Mouse (Mus musculus): Measurements from ENCODE around the gene March5.
"Not testable (repeated sequence)": the region's sequence is repeated elsewhere in the genome, so short reads cannot be mapped to it uniquely, and the experiment has no call there.

Gene March5

GRCm38 (mm10) chr19:37208986-37209385 lies 1.6 kb downstream of the March5 start:
- no peak for DNase-seq (ENCODE audit: low spot score)

- DNase-seq (ENCODE audit: low spot score): no peak
Observed at GRCm38 (mm10) chr19:37209467-37210128, 2.3 kb downstream of the March5 start.

DNA sequence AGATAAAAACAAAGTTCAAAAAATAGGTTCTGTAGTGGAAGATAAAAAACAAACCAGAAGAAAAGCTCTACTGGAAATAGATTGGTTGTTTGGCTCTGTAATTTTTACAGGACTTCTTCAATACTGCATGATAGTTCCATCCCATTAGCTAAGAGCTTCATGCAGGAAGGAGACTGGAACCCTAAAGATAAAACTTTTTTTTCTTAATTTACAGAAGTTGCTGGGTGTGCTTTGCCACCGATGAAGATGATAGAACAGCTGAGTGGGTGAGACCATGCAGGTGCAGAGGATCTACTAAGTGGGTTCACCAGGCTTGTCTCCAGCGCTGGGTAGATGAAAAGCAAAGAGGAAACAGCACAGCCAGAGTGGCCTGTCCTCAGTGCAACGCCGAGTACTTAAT lies 3.1 kb downstream of the March5 start:
- no peak for DNase-seq (ENCODE audit: low spot score)

DNA sequence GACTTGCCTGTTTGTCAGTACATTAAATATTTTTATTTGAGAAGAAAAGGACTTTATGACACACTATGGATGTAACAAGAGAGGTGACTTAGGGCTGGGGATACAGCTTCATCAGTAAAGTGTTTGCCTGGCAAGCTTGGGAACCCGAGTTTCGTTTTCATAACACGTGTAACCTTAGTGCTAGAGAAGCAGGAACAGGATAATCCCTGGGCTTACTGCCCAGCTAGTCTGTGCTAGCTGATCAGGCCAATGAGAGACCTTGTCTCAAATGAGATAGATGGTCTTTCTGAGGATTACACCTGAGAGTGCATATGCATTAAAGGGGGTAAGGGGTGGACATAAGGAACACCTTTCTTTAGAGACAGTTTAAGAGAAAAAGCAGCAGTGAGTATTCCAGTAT lies 4.1 kb downstream of the March5 start:
- no peak for DNase-seq (ENCODE audit: low spot score)

DNA sequence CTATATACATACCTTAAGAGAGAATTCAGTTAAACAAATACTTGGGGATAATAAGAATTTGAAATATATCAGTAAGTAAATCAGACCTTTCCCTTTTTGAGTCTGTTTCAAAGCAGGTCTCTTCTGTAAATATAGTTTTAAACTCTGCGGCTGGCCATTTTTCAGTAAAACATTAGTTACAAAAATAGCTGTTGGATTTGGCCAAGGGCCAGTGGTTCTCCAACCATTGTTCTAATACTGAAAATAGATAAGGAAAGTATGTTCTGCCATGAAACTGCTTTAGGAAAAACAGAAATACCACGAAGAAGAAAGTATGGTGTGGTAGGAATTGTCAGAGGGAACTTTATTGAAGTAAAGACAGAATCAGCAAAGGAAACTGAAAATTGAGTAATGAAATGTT lies 7.4 kb downstream of the March5 start:
- DNase-seq (ENCODE audit: low spot score): no peak

GRCm38 (mm10) chr19:37225197-37225862 lies 18.0 kb downstream of the March5 start:
- DNase-seq (ENCODE audit: low spot score): no peak

DNA sequence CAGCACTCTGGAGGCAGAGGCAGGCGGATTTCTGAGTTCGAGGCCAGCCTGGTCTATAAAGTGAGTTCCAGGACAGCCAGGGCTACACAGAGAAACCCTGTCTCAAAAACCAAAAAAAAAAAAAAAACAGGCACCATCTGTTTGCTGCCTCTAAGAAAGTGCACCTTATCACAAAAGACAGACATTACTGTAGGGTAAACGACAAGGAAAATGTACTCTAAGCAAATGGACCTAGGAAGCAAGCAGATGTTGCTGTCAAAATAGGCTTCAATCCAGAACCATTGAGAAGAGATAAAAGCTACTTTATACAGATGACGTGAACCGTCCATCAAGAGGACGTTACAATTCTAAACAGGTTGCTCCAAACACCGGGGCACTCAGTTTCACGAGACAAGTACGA lies 25.3 kb downstream of the March5 start:
- DNase-seq (ENCODE audit: low spot score): not testable (repeated sequence)

DNA sequence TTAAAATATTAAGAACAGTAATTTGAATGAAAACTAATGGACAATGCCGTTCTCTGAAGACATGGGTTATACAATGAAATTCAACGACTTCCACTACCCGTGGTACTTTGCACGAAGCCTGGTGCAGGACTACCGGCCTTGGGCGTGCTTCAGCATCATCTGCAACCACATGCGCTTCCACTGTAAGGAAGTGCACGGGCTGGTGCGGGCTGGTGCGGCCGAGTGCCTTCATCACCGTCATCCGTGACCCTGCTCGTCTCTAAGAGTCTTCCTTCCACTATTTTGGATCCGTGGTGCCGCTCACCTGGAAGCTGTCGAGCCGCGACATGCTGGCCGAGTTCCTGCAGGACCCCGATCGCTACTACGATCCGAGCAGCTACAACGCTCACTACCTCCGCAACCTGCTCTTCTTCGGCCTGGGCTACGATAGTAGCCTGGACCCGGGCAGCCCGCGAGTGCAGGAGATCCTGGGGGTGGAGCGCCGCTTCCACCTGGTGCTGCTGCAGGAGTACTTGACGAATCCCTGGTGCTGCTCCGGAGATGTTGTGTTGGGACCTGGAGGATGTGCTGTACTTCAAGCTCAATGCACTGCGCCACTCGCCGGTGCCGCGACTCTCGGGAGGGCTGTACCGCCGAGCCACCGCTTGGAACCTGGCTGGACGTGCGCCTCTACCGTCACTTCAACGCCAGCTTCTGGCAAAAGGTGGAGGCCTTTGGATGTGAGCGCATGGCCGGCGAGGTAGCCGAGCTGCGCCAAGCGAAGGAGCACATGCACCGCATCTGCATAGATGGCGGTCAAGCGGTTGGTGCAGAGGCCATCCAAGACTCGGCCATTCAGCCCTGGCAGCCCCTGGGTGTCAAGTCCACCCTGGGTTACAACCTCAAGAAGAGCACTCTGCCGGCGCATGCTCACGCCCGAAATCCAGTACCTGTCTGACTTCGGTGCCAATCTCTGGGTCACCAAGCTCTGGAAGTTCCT lies 26.5 kb downstream of the March5 start:
- DNase-seq (ENCODE audit: low spot score): no peak

- no peak for DNase-seq (ENCODE audit: low spot score)
Observed at GRCm38 (mm10) chr19:37235818-37236217, 28.5 kb downstream of the March5 start.

GRCm38 (mm10) chr19:37237306-37237705 lies 30.0 kb downstream of the March5 start:
- DNase-seq (ENCODE audit: low spot score): no peak

DNA sequence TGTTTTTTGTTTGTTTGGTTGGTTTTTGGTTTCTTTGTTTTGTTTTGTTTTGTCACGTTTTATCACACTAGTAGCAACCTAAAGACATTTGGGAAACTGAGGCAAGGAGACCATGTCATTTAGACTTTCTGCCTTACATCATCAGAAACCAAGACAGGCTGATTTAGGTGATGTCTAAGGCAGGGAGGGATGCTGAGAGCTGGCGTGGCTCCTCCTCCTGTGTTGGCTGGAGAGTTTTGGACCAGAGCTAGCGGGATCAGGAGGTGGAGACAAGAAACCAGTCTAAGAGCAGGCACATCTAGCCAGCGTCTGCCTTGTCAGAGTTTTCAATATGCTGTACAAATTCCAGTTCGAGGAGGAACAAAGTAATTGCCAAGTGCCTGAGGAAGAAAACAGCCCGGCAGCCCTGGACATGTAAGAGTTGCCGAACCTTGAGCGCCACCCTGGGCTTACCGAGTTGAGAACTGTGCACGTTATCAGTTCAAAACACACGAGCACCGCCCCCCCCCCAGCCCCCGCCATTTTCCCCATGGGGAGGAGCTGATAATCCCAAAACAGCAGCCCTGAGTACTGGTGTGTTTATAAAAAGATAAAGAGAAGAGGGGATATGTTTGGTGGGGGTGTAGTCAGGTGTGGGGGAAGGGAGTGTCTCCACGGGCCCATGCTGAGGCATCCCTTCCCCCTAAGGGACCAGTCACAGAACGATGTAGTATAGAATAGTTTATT lies 30.5 kb downstream of the March5 start:
- no peak for DNase-seq (ENCODE audit: low spot score)

DNA sequence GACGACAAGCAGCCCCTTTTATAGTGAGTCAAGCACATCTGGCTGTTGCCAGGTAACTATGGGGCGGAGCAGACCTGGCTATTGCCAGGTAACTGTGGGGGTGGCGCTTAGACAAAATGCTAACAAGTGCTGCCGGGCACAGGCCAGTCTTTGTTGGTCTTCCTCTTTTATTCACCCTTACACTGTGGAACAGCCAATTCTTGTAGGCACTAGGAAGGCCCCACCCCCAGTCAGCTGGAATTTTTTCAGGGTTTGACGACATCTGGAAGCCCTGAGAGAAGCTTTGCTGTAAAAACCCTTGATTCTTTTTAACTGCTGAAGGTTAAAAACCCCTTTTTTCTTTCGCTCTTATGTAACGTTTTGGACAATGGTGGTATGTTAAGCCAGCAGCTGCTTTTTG lies 31.3 kb downstream of the March5 start:
- DNase-seq (ENCODE audit: low spot score): no peak

DNA sequence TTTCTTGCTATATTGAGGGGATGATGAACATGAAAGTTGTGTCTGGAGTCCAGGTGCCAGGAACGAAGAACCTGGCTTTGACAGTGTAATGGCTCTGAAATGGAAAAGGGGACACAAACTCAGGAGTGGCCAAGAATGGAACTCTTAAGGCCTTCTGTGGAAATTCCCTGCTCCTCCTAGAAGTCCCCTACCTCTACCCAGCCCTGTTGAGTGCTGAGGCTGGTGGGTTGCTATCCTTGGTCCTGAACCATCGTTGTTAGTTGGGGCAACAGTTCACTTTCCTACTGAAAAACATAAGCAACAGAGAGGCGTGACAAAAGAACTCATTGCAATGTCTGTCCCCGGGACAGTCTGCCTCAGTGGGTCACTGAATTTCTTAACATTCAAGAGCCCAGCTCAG lies 31.8 kb downstream of the March5 start:
- DNase-seq (ENCODE audit: low spot score): peak; percentile 44

- DNase-seq (ENCODE audit: low spot score): no peak
Observed at GRCm38 (mm10) chr19:37241201-37241600, 33.9 kb downstream of the March5 start.

GRCm38 (mm10) chr19:37242707-37243106 lies 35.4 kb downstream of the March5 start:
- no peak for DNase-seq (ENCODE audit: low spot score)

GRCm38 (mm10) chr19:37246859-37247258 lies 39.5 kb downstream of the March5 start:
- no peak for DNase-seq (ENCODE audit: low spot score)

DNA sequence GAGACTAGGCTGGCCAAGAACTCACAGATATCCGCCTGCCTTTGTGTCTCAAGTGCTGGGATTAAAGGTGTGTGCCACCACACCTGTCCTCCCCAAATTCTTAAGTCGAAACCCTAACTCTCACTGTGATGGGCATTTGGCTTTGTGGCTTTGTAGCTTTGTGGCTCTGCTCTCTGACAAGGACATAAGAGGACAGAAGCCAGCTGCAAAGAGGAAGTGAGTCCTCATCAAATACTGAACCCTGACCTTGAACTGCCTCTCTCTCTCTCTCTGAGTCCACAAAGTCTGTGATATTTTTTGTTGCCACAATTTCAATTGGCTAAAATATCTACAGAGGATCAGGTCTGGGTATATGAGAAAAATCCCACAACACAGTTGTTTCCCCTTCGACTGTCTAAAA lies 40.9 kb downstream of the March5 start:
- DNase-seq (ENCODE audit: low spot score): no peak

DNA sequence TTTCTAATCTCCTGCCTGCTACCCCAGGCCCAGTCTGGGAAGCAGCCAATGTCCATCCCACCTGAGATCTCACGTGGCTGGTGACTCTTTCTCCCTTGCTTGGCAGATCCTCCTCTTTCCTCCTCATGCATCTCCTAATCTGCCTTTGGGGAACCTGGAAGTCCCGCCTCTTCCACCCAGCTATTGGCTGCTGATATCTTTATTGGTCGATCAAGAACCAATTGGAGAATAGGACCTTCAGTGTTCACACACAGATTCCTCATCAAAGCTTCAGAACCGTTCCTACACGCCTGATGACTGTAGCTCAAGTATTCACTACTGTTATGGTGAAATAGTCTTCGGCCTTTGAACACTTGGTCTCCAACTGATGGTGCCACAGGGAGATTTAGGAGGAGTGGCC lies 44.8 kb downstream of the March5 start:
- DNase-seq (ENCODE audit: low spot score): no peak

DNA sequence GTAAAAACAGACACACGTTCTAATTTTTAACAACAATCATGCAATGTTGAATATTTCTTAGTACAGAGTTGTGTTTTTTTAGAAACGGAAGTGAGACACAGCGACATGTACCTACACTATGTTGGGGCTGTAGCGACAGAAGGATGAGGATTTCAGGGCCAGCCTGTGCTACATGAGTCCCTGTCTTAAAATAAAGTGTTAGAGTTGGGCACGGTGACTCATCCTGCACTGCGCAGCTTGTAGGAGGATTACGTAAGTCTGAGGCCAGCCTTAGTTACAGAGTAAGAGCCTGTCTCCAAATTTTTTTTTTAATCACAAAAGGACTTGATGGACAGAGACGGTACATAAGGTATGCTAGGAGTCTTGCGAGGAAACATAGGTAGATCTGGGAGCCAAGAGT lies 48.0 kb downstream of the March5 start:
- DNase-seq (ENCODE audit: low spot score): no peak

- DNase-seq (ENCODE audit: low spot score): no peak
Observed at GRCm38 (mm10) chr19:37262389-37262788, 55.0 kb downstream of the March5 start.

- DNase-seq (ENCODE audit: low spot score): no peak
Observed at GRCm38 (mm10) chr19:37263566-37263942, 56.2 kb downstream of the March5 start.

Data from urinary bladder, postnatal 14 days (tissue).